Mouse (Mus musculus): ENCODE measurements around the gene 9230110F15Rik.
"Not testable (repeated sequence)": the region's sequence is repeated elsewhere in the genome, so short reads cannot be mapped to it uniquely, and the experiment has no call there.

9230110F15Rik gene

DNA sequence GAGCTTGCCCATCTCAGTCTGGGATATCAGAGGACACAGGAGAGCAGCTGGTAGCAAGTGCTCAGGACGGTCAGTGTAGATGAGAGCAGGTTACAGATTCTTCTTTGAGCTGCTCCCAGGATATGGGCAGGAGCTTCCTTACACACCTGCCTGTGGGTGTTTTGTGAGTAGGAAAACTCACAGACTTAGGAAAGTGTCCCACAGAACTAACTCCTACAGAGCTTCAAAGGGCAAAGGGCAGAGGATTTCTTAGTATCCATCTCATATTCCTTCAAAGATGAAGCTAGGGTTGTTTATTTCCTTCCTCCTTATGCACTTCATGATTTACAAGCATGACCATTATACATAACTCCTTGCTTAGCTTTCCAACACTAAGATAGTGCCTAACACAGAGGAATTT, at the start of gene 9230110F15Rik:
Gene 9230110F15Rik, minus strand, starts transcription at position 101 of the 400 bp plus-strand sequence.
- no peak for DNase-seq (ENCODE audit: low read depth)

GRCm38 (mm10) chr9:35893112-35893511, 49.2 kb upstream of the 9230110F15Rik start:
- not testable (repeated sequence) for DNase-seq (ENCODE audit: low read depth)

DNA sequence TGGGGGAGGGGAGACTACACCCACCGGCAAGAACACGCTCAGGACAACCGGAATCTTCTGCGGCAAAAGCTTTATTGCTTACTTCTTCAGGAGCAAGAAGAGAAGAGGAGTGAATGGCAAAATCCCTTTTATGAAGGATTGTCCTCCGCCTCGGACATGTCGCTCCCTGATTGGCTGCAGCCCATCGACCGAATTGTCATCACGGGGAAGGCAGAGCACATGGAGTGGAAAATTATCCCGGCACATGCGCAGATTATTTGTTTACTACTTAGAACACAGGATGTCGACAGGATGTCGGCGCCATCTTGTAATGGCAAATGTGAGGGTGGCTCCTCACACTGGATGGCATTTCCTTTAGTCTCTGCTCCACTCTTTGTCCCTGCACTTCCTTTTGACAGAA, 26.1 kb downstream of the 9230110F15Rik start:
- DNase-seq (ENCODE audit: low read depth): not testable (repeated sequence)

- DNase-seq (ENCODE audit: low read depth): no peak
These were observed 45.8 kb downstream of the 9230110F15Rik start for GRCm38 (mm10) chr9:35798146-35798545.

DNA sequence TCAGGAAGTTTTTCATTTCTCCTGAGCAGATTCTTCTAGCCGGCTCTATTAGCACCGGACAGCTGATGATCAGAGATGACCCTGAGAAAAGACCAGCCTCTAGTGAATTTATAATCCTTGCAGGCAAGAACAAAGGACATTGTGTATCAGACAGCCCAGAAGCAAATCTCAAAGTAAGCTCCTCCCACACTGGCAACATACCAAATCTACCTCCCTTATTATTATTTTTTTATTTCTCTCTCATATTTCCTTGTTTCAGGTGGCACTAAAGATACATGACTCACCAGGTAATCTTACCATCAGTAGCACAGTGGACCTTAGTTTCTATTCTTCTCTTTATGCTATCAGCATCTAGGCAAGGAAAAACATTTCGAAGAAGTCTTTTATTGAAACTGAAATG, 53.9 kb downstream of the 9230110F15Rik start, which contains the start of the genes Gm27235 and D730048I06Rik:
Gene Gm27235, minus strand, starts transcription at position 101 of the 400 bp plus-strand sequence.
Gene D730048I06Rik, minus strand, starts transcription at position 112 of the 400 bp plus-strand sequence.
- DNase-seq (ENCODE audit: low read depth): no peak
